Mouse (Mus musculus) myocyte (in vitro differentiated cells): Measurements from ENCODE around the gene Inhba.

Source experiments
- E2F4 ChIP-seq: IDR thresholded peaks from one replicate; pipeline ENCODE4 v1.6.1; 2011; ENCODE audit warnings: mild to moderate bottlenecking, control low read depth, moderate library complexity; ENCODE audit not compliant: insufficient read depth
- POLR2A ChIP-seq: IDR thresholded peaks from one replicate; pipeline ENCODE4 v1.6.1; 2011; ENCODE audit warnings: low read depth, mild to moderate bottlenecking, control low read depth, moderate library complexity; ENCODE audit not compliant: insufficient read length
- REST ChIP-seq: IDR thresholded peaks from one replicate; pipeline ENCODE4 v1.6.1; 2011; ENCODE audit warnings: mild to moderate bottlenecking, control low read depth, moderate library complexity; ENCODE audit not compliant: insufficient read depth, insufficient read length
- TCF12 ChIP-seq: IDR thresholded peaks from one replicate; pipeline ENCODE4 v1.6.1; 2011; ENCODE audit warnings: mild to moderate bottlenecking, control low read depth; ENCODE audit not compliant: poor library complexity, insufficient read depth, severe bottlenecking

GRCm38 (mm10) chr13:16021849-16022248, 10.2 kb downstream of the Inhba start:
- no peak for TF ChIP-seq REST
- TF ChIP-seq POLR2A = no peak
- TF ChIP-seq E2F4 = no peak
- TF ChIP-seq TCF12 = no peak
